Mouse (Mus musculus) megakaryocyte, embryonic 14.5 days (primary cell): Measurements from ENCODE around the gene Mrpl24.

Experiments
- FLI1 ChIP-seq: IDR thresholded peaks from 2 replicates; pipeline ENCODE4 v1.6.1; 2012; ENCODE audit warnings: low read length, inconsistent platforms, mixed read lengths
- GATA1 ChIP-seq: IDR thresholded peaks from 3 replicates; pipeline ENCODE4 v1.6.1; 2012; ENCODE audit warnings: mixed read lengths, low read length, inconsistent platforms, borderline replicate concordance

DNA sequence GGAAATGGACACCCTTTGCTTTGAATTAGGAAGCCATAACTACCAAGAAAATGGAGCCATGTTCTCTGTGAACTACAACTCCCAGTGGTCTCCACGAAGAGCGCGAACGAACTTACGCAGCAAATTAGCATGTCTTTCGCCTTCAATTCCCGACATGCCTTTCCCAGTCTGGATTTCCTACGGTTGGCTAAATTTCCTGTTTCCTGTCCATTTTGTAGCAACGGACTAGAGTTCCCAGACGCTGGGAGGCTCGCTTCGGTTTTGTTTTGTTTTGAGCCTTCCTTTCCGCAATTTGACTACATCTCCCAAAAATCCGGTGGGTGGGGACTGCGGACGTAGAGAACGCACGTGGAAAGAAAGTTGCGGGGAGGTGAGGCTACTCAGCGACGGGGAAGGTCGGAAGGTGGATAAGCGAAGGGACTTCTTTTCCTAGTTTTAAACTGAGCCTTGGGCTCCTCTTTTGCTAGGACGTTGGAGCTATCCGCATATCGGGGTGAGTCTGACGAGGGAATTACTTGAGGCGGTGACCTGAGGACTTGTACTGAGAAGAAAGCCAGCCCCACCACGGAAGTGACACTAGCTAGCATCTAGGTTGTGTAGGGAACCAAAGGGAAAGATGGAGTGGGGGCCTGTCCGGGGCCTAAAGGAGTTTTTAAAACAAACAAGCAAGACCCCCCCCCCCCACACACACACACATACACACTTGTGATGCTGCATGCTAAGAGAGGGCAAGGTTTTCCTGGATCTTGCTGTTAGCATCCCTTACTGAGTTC lies at the start of gene Mrpl24:
- TF ChIP-seq GATA1 (no peak), FLI1 (no peak)
